Mouse (Mus musculus) lung, embryonic 16.5 days (tissue): ENCODE measurements around the gene Nr1i2. TPM values are rescaled to one million over a fixed set of nuclear protein-coding genes. Genes with fewer than 3 reads are reported as not detected.
"Not testable (repeated sequence)": the region's sequence is repeated elsewhere in the genome, so short reads cannot be mapped to it uniquely, and the experiment has no call there.

Experiments
- ATAC-seq: fragments of 200-750 bp; cut with Nextera tagmentation; 2 replicates; pipeline ENCODE4 v1.8.0; 2017; ENCODE audit warnings: low read depth, mild to moderate bottlenecking, moderate library complexity
- H3K27ac ChIP-seq: fragments of 300-500 bp; sonication (generic); 2 replicates; pipeline ENCODE4 v1.5.1; 2014; ENCODE audit warnings: mild to moderate bottlenecking, control low read depth, low read length
- H3K27me3 ChIP-seq: fragments of 300-500 bp; sonication (generic); 2 replicates; pipeline ENCODE4 v1.6.1; 2014; ENCODE audit warnings: low read depth, low read length, mixed read lengths; ENCODE audit not compliant: control insufficient read depth, insufficient read depth
- H3K36me3 ChIP-seq: fragments of 300-500 bp; sonication (generic); 2 replicates; pipeline ENCODE4 v1.6.1; 2014; ENCODE audit warnings: low read length; ENCODE audit not compliant: control insufficient read depth, insufficient read depth
- H3K4me1 ChIP-seq: fragments of 300-500 bp; sonication (generic); replicated peaks from 2 replicates; pipeline ENCODE4 v1.6.1; 2014; ENCODE audit warnings: low read length, mixed read lengths; ENCODE audit not compliant: control insufficient read depth, insufficient read depth
- H3K4me2 ChIP-seq: fragments of 300-500 bp; sonication (generic); 2 replicates; pipeline ENCODE4 v1.6.1; 2014; ENCODE audit warnings: low read depth, low read length, control low read depth
- H3K4me3 ChIP-seq: fragments of 300-500 bp; sonication (generic); 2 replicates; pipeline ENCODE4 v1.5.1; 2014; ENCODE audit warnings: mild to moderate bottlenecking, low read length, control low read depth
- H3K9ac ChIP-seq: fragments of 300-500 bp; sonication (generic); 2 replicates; pipeline ENCODE4 v1.6.1; 2014; ENCODE audit warnings: low read length, control low read depth
- H3K9me3 ChIP-seq: fragments of 300-500 bp; sonication (generic); 2 replicates; pipeline ENCODE4 v1.6.1; 2016; ENCODE audit warnings: low read length; ENCODE audit not compliant: control insufficient read depth
- WGBS: fragments of 180-500 bp; shearing (Covaris S2); extraction: QIAGEN DNeasy Blood & Tissue Kit; methylation state at CpG from one replicate; pipeline ENCODE4 v1.1.7; 2014; 5-methylcytosine and 5-hydroxymethylcytosine counted together
- polyA plus RNA-seq: library from polyadenylated mRNA; unstranded; fragments of >200 nt; fragmentation: Nextera tagmentation; extraction: Ambion mirVana; gene quantifications from 2 replicates; pipeline ENCODE4 v1.2.1, GENCODE M21; 2015

Gene Nr1i2
- polyA plus RNA-seq, 1 experiment from 2014 or later = not detected

- no peaks in the 10 kb centered on the region for H3K9me3 ChIP-seq
- H3K4me3 ChIP-seq = no peak overlapping the region
- no peak for ATAC-seq
- 0 out of 2 replicates have a peak, but pooled peaks cover 2% of the 10 kb centered on the region for H3K4me1 ChIP-seq
- no peak overlapping the region for H3K9ac ChIP-seq
- H3K4me2 ChIP-seq = no peak overlapping the region
- H3K27me3 ChIP-seq = no peaks in the 10 kb centered on the region
- 48% methylated on average over 2 of the region's 2 CpGs for WGBS
- H3K27ac ChIP-seq = no peak overlapping the region
- peaks cover 9% of the 10 kb centered on the region; the same call in 1 of the 2 replicates for H3K36me3 ChIP-seq
Measured at GRCm38 (mm10) chr16:38245379-38245778, 49.2 kb downstream of the Nr1i2 start.

GRCm38 (mm10) chr16:38244111-38244510 is 50.5 kb downstream of the Nr1i2 start:
- Histone ChIP-seq H3K9me3 (no peaks in the 10 kb centered on the region), H3K4me3 (no peak overlapping the region), H3K9ac (no peak overlapping the region), H3K27me3 (no peaks in the 10 kb centered on the region), H3K36me3 (peaks cover 9% of the 10 kb centered on the region; the same call in 1 of the 2 replicates), H3K27ac (no peak overlapping the region), H3K4me1 (0 out of 2 replicates have a peak, but pooled peaks cover 2% of the 10 kb centered on the region), H3K4me2 (no peak overlapping the region)
- 85% methylated on average over 6 of the region's 6 CpGs for WGBS
- ATAC-seq = no peak

GRCm38 (mm10) chr16:38240167-38240566 is 54.5 kb downstream of the Nr1i2 start:
- no peak; the same call in 1 of the 2 replicates for ATAC-seq
- Histone ChIP-seq H3K4me3 (no peak overlapping the region), H3K4me1 (no peaks in the 10 kb centered on the region), H3K27me3 (no peaks in the 10 kb centered on the region), H3K27ac (no peak overlapping the region), H3K9ac (no peak overlapping the region), H3K9me3 (no peaks in the 10 kb centered on the region), H3K36me3 (peaks cover 7% of the 10 kb centered on the region; the same call in 1 of the 2 replicates), H3K4me2 (no peak overlapping the region)
- WGBS = 94% methylated on average over 10 of the region's 10 CpGs

- WGBS = 74% methylated on average over 5 of the region's 5 CpGs
- ATAC-seq = no peak
- H3K9ac ChIP-seq = no peak overlapping the region
- no peak overlapping the region for H3K4me2 ChIP-seq
- no peaks in the 10 kb centered on the region for H3K4me1 ChIP-seq
- peaks cover 7% of the 10 kb centered on the region; the same call in 1 of the 2 replicates for H3K36me3 ChIP-seq
- H3K27me3 ChIP-seq = no peaks in the 10 kb centered on the region
- H3K4me3 ChIP-seq = no peak overlapping the region
- H3K27ac ChIP-seq = no peak overlapping the region
- H3K9me3 ChIP-seq = no peaks in the 10 kb centered on the region
Measured at GRCm38 (mm10) chr16:38239729-38240128, 54.9 kb downstream of the Nr1i2 start.

GRCm38 (mm10) chr16:38236936-38237585 is 57.6 kb downstream of the Nr1i2 start:
- Histone ChIP-seq H3K9me3 (no peaks in the 10 kb centered on the region), H3K4me1 (no peaks in the 10 kb centered on the region), H3K4me2 (no peak overlapping the region), H3K27me3 (no peaks in the 10 kb centered on the region), H3K4me3 (no peak overlapping the region), H3K9ac (no peak overlapping the region), H3K36me3 (peaks cover 7% of the 10 kb centered on the region; the same call in 1 of the 2 replicates), H3K27ac (no peak overlapping the region)
- ATAC-seq = no peak
- 46% methylated on average over 4 of the region's 4 CpGs for WGBS

- ATAC-seq, H3K27me3 ChIP-seq, H3K9me3 ChIP-seq, H3K4me2 ChIP-seq, H3K4me3 ChIP-seq, H3K4me1 ChIP-seq, H3K27ac ChIP-seq, H3K9ac ChIP-seq: not testable (repeated sequence)
- WGBS = 92% methylated on average over 4 of the region's 5 CpGs
- peaks cover 18% of the 10 kb centered on the region for H3K36me3 ChIP-seq
Measured at GRCm38 (mm10) chr16:38222491-38222890, 72.1 kb downstream of the Nr1i2 start.

- Histone ChIP-seq H3K4me2 (no peak overlapping the region), H3K4me3 (no peak overlapping the region), H3K9ac (no peak overlapping the region), H3K27ac (no peak overlapping the region), H3K27me3 (no peaks in the 10 kb centered on the region), H3K9me3 (no peaks in the 10 kb centered on the region), H3K36me3 (peaks cover 24% of the 10 kb centered on the region), H3K4me1 (no peaks in the 10 kb centered on the region)
- no peak for ATAC-seq
- WGBS = 89% methylated on average over 7 of the region's 7 CpGs
Measured at GRCm38 (mm10) chr16:38205272-38205671, 89.4 kb downstream of the Nr1i2 start.

Other genes with a start within 250 kb of the Nr1i2 start
- 44.5 and 47.3 TPM in 2 replicates for gene Gsk3b, start 205.8 kb downstream of the Nr1i2 start, polyA plus RNA-seq
- 1.9 and 2.6 TPM in 2 replicates for gene Maats1, start 47.3 kb upstream of the Nr1i2 start, polyA plus RNA-seq
- gene Cox17, start 52.2 kb upstream of the Nr1i2 start, polyA plus RNA-seq = 142 and 143 TPM in 2 replicates
- gene Gm21987, start 52.2 kb upstream of the Nr1i2 start, polyA plus RNA-seq = 0.55 TPM in 1 of 2 replicates, not detected in the other
- 8.9 and 9.1 TPM in 2 replicates for gene Popdc2, start 67.4 kb upstream of the Nr1i2 start, polyA plus RNA-seq
- 0.31 and 1.3 TPM in 2 replicates for gene Pla1a, start 138.3 kb upstream of the Nr1i2 start, polyA plus RNA-seq
- gene Adprh, start 157.9 kb upstream of the Nr1i2 start, polyA plus RNA-seq = 77.2 and 78.2 TPM in 2 replicates
- 0.21 and 0.25 TPM in 2 replicates for gene Cd80, start 160.7 kb upstream of the Nr1i2 start, polyA plus RNA-seq
- 26.8 and 27.7 TPM in 2 replicates for gene Timmdc1, start 227.8 kb upstream of the Nr1i2 start, polyA plus RNA-seq